Mouse (Mus musculus): Measurements from ENCODE around the gene Hoxb5. TPM values are rescaled to one million over a fixed set of nuclear protein-coding genes. Genes with fewer than 3 reads are reported as not detected.

The Hoxb5 gene
- polyA plus RNA-seq, 1 experiment from 2014 or later = 33.1 TPM

DNA sequence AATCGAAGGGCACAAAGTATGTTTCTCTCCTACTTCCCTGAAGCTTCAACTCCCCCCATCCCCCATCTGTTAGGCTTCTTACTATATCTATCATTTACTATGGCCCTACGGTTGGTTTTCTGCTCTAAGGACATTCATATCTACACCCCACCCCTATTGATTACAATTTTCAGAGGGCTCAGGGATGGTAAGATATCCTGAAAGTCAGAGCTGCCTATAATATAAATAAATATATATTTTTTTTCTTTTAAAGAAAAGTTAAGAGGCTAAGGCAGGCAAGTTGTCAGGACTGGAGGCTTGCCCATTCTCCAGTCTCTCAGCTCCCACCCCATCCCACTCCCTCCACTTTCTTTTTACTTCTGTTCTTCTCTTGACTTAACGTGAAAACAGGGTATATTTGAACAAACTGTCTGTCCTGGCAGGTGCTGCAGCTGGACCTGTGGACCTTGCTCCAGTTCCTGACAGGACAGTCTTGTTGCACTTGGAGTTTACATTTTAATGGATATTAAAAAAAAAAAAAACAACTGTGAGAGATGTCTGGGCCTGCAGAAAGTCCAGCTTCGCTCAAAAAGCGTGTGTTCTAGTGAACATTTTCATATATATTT, 43.9 kb downstream of the Hoxb5 start:
- 31% methylated on average over 5 of the region's 5 CpGs for WGBS
- no peaks in the 10 kb centered on the region for H3K9me3 ChIP-seq (ENCODE audit: control insufficient read depth, low read length)
- ATAC-seq (ENCODE audit: low FRiP score) (no peak), DNase-seq (ENCODE audit: low spot score) (peak; percentile 42)
- peak overlapping the region; percentile 79 for H3K4me2 ChIP-seq (replicated peaks; ENCODE audit: low read depth, low read length)
- H3K27ac ChIP-seq (ENCODE audit: low read depth, low read length) = peak overlapping the region; percentile 98
- peak overlapping the region; percentile 31; the same call in 1 of the 2 replicates for H3K9ac ChIP-seq (ENCODE audit: low read depth, low read length)
- peaks cover 73% of the 10 kb centered on the region for H3K27me3 ChIP-seq (ENCODE audit: control insufficient read depth, insufficient read depth, low read length)
- no peak overlapping the region for H3K4me3 ChIP-seq (ENCODE audit: low read depth, low read length)
- H3K4me1 ChIP-seq (replicated peaks; ENCODE audit: control insufficient read depth, insufficient read depth, low read length) = peaks cover 10% of the 10 kb centered on the region; the same call in 1 of the 2 replicates
- H3K36me3 ChIP-seq (ENCODE audit: control insufficient read depth, insufficient read depth, low read length) = no peaks in the 10 kb centered on the region

DNA sequence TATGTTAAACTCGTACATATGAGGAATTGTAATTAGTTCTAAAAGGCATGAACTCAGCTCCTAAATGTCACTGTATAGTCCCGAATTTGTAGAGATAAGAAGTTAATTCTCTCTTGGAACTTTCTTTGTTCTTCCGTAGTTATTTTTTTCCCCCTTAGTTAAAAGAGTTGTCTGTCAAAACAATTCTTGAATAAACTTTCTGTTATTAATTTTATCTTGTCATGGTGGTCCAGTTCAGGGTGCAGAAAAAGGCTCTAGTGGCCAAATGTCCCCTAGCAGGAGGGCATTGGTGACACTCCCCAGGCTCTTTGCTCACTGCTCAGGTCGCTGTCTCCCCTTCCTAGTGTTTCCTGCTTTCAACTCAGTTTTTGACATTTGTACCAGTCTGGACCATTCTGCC, 44.6 kb downstream of the Hoxb5 start:
- WGBS = 5% methylated on average over 4 of the region's 4 CpGs
- H3K9ac ChIP-seq (ENCODE audit: low read depth, low read length) = peak overlapping the region; percentile 67; the same call in 1 of the 2 replicates

DNA sequence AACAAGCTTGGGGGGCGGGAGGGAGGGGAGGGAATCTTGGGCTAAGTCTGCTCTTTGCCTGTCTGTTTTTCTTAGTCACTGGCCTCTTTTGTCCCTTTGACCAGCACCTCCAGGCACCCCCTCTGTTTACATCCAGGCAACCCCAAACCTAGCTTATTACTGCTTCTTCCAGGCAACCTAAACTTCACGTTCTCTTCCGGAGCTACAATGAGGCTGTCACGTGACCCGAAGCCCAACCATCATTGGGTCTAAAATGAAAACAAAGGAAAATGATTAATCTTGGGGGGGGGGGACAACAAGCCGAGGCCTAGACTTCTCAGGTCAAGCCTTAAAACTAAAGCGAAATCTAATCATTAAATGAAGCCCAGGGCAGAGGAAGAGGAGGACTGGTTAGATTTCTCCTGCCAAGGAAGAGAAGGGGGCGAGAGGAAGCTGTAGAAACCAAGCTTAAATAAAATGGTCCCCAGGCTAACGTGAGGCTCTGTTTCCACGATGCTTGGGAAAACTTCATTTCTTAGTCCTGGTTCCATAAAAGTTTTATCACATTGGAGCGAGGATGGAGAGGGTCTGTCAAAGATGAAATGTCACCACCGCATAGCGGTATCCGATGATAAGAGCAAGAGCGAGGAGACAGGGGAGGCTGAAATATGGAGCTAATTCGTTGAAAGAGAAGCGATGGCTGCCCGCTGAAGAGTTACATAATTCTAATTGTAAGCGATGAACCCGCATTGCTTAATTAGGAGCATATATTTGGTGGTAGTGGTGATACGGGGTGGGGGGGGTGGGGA, 45.2 kb downstream of the Hoxb5 start:
- Histone ChIP-seq H3K4me3 (ENCODE audit: low read depth, low read length) (peak overlapping the region; percentile 39), H3K4me1 (replicated peaks; ENCODE audit: control insufficient read depth, insufficient read depth, low read length) (peaks cover 10% of the 10 kb centered on the region; the same call in 1 of the 2 replicates), H3K36me3 (ENCODE audit: control insufficient read depth, insufficient read depth, low read length) (no peaks in the 10 kb centered on the region), H3K9me3 (ENCODE audit: control insufficient read depth, low read length) (no peaks in the 10 kb centered on the region), H3K27ac (ENCODE audit: low read depth, low read length) (peak overlapping the region; percentile 98), H3K4me2 (replicated peaks; ENCODE audit: low read depth, low read length) (peak overlapping the region; percentile 50), H3K9ac (ENCODE audit: low read depth, low read length) (peak overlapping the region; percentile 67), H3K27me3 (ENCODE audit: control insufficient read depth, insufficient read depth, low read length) (peaks cover 67% of the 10 kb centered on the region)
- WGBS = 4% methylated on average over 21 of the region's 21 CpGs
- DNase-seq (ENCODE audit: low spot score) (peak; percentile 74), ATAC-seq (ENCODE audit: low FRiP score) (no peak)

More for the DNA sequence above, 44.6 kb downstream of the Hoxb5 start:
- Histone ChIP-seq H3K4me3 (ENCODE audit: low read depth, low read length) (peak overlapping the region; percentile 39), H3K27ac (ENCODE audit: low read depth, low read length) (peak overlapping the region; percentile 98), H3K4me2 (replicated peaks; ENCODE audit: low read depth, low read length) (peak overlapping the region; percentile 50), H3K36me3 (ENCODE audit: control insufficient read depth, insufficient read depth, low read length) (no peaks in the 10 kb centered on the region), H3K9me3 (ENCODE audit: control insufficient read depth, low read length) (no peaks in the 10 kb centered on the region), H3K4me1 (replicated peaks; ENCODE audit: control insufficient read depth, insufficient read depth, low read length) (peaks cover 10% of the 10 kb centered on the region; the same call in 1 of the 2 replicates), H3K27me3 (ENCODE audit: control insufficient read depth, insufficient read depth, low read length) (peaks cover 69% of the 10 kb centered on the region)
- ATAC-seq (ENCODE audit: low FRiP score) (no peak), DNase-seq (ENCODE audit: low spot score) (no peak)

DNA sequence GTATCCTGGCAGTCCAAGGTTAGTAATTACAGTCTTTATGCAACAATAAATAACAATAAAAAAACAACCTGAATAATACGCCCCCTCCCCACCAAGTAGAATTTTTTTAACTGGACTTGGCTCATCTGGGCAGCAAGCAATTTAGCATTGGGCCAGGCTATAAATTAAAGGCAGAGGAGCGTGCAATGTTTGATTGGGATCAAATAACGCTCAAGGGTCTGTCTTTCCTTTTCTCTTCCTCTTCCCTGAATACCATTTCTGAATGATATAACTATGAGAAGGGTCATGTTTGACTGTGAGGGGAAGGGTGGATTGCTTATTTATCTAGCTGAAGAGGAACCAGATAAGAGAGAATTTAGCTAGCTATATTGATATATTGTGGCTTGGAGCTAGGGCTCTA, 45.9 kb downstream of the Hoxb5 start:
- ATAC-seq (ENCODE audit: low FRiP score) (no peak), DNase-seq (ENCODE audit: low spot score) (peak; percentile 37)
- Histone ChIP-seq H3K9ac (ENCODE audit: low read depth, low read length) (peak overlapping the region; percentile 67), H3K4me2 (replicated peaks; ENCODE audit: low read depth, low read length) (peak overlapping the region; percentile 50), H3K27me3 (ENCODE audit: control insufficient read depth, insufficient read depth, low read length) (peaks cover 63% of the 10 kb centered on the region), H3K4me1 (replicated peaks; ENCODE audit: control insufficient read depth, insufficient read depth, low read length) (peaks cover 10% of the 10 kb centered on the region; the same call in 1 of the 2 replicates), H3K9me3 (ENCODE audit: control insufficient read depth, low read length) (no peaks in the 10 kb centered on the region), H3K4me3 (ENCODE audit: low read depth, low read length) (peak overlapping the region; percentile 39), H3K27ac (ENCODE audit: low read depth, low read length) (peak overlapping the region; percentile 98), H3K36me3 (ENCODE audit: control insufficient read depth, insufficient read depth, low read length) (no peaks in the 10 kb centered on the region)
- 14% methylated on average over 3 of the region's 3 CpGs for WGBS

DNA sequence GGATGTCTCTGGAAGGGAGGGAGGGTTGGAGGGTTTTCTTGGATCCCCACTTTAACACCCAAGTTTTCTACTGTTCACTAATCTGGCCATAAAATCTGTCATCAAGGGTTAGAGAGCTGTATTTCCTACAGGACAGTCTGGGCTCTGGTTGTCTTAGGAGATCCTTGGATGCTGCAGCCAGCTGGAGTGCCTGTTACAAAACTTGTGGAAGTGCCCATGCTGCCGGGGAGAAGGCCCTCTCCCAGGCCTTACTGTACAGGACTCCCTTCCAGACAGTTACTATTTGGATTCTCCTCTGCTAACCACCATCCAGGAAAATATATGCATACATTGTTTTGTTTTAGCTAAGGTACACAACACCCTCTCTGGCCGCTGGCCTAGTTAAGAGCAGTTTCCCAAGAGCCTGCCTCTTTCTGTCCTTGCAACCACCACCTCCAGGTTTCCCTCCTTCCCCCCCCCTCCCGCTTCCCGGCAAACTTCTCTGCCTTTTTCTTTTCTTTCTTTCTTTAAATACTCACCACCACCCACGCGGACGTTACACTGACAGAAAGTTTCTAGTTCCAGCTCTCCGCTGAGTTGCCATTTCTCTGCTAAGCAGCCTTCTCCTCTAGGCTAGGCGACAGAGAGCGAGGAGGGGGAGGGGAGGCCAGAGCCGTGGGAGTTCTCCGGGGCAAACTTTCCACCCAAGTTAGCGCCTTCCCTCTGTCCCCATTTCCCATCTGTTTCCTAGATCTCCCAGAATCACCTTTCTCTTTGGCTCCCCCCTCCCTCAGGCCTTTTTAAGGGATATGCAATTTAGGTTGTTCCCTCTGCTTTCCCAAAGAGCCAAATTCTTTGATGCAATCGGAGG, 46.6 kb downstream of the Hoxb5 start:
- Histone ChIP-seq H3K27ac (ENCODE audit: low read depth, low read length) (peak overlapping the region; percentile 98), H3K27me3 (ENCODE audit: control insufficient read depth, insufficient read depth, low read length) (peaks cover 56% of the 10 kb centered on the region), H3K9ac (ENCODE audit: low read depth, low read length) (peak overlapping the region; percentile 67), H3K4me3 (ENCODE audit: low read depth, low read length) (peak overlapping the region; percentile 39), H3K36me3 (ENCODE audit: control insufficient read depth, insufficient read depth, low read length) (no peaks in the 10 kb centered on the region), H3K9me3 (ENCODE audit: control insufficient read depth, low read length) (no peaks in the 10 kb centered on the region), H3K4me2 (replicated peaks; ENCODE audit: low read depth, low read length) (peak overlapping the region; percentile 50), H3K4me1 (replicated peaks; ENCODE audit: control insufficient read depth, insufficient read depth, low read length) (peaks cover 10% of the 10 kb centered on the region; the same call in 1 of the 2 replicates)
- ATAC-seq (ENCODE audit: low FRiP score) (0 out of 2 replicates have a peak, but pooled peaks have one; percentile 22), DNase-seq (ENCODE audit: low spot score) (peak; percentile 78)
- WGBS = 1% methylated on average over 13 of the region's 14 CpGs

DNA sequence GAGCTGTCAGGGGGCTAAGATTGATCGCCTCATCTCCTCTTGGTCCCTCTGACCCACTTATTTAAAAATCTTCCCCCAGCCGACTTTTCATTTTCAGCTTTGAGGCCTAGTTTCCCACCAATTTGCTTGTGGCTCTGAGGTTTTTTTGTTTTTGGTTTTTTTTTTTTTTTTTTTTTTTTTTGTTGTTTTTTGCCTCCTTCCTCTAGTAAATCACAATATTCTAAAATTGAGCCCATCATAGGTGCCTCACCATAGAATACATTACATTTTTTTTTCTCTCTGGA, 47.1 kb downstream of the Hoxb5 start, which contains the start of gene Hoxb2:
Gene Hoxb2 (plus strand): TSS at position 185 of the 284 bp plus-strand sequence.
- peak within 1 kb of the TSS; percentile 98 for H3K27ac ChIP-seq (ENCODE audit: low read depth, low read length)
- peak within 1 kb of the TSS; percentile 50 for H3K4me2 ChIP-seq (replicated peaks; ENCODE audit: low read depth, low read length)
- no peaks in the 10 kb centered on the region for H3K9me3 ChIP-seq (ENCODE audit: control insufficient read depth, low read length)
- H3K27me3 ChIP-seq (ENCODE audit: control insufficient read depth, insufficient read depth, low read length) = peaks cover 57% of the 10 kb centered on the region
- H3K4me1 ChIP-seq (replicated peaks; ENCODE audit: control insufficient read depth, insufficient read depth, low read length) = peaks cover 10% of the 10 kb centered on the region; the same call in 1 of the 2 replicates
- peak within 1 kb of the TSS; percentile 72 for H3K4me3 ChIP-seq (ENCODE audit: low read depth, low read length)
- no peak for ATAC-seq (ENCODE audit: low FRiP score)
- 2% methylated on average over 2 of the region's 2 CpGs for WGBS
- peak within 1 kb of the TSS; percentile 98 for H3K9ac ChIP-seq (ENCODE audit: low read depth, low read length)
- H3K36me3 ChIP-seq (ENCODE audit: control insufficient read depth, insufficient read depth, low read length) = no peaks in the 10 kb centered on the region
- DNase-seq (ENCODE audit: low spot score) = no peak

DNA sequence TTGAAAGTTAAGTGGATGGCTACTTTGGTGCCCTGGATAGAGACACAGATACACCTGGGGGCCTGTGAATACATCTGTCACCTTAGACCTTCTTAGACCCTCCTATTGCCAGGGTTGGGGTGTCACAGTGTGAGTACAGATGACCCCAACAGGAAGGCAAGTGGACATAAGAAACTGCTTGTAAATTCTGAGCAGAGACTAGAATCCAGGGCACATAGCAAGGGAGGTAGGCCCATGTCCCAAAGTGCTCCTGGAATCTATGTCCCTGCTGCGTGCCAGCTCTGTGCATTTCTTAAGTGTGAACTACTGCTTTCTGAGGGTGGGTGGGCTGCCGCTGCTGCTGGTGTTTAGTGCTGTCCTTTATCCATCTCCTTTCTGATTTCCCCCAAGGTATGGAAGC, 47.7 kb downstream of the Hoxb5 start:
- Histone ChIP-seq H3K4me1 (replicated peaks; ENCODE audit: control insufficient read depth, insufficient read depth, low read length) (peaks cover 10% of the 10 kb centered on the region; the same call in 1 of the 2 replicates), H3K9me3 (ENCODE audit: control insufficient read depth, low read length) (no peaks in the 10 kb centered on the region), H3K36me3 (ENCODE audit: control insufficient read depth, insufficient read depth, low read length) (no peaks in the 10 kb centered on the region), H3K27ac (ENCODE audit: low read depth, low read length) (peak overlapping the region; percentile 98), H3K4me2 (replicated peaks; ENCODE audit: low read depth, low read length) (peak overlapping the region; percentile 42), H3K27me3 (ENCODE audit: control insufficient read depth, insufficient read depth, low read length) (peaks cover 53% of the 10 kb centered on the region), H3K9ac (ENCODE audit: low read depth, low read length) (peak overlapping the region; percentile 98), H3K4me3 (ENCODE audit: low read depth, low read length) (peak overlapping the region; percentile 72)
- DNase-seq (ENCODE audit: low spot score) (peak; percentile 59), ATAC-seq (ENCODE audit: low FRiP score) (no peak)
- 0% methylated on average over 2 of the region's 2 CpGs for WGBS

DNA sequence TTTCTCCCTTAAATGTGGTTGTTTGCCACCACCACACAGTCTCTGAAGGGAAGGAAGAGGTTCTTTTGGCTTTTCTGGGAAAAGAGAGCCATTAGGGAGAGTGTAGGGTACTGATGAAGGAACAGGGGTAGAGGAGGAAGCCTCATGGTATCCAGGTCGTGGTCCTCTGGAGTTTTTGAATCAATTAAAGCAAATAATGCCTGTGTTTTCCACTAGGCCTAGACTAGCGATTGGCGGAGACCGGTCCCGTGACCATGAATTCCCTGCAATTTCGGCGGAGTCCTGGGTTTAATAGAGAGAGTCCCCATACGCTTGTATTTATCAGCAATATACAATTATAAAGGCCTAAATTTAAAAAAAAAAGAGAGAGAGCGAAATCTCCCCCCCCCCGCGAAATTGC, 48.2 kb downstream of the Hoxb5 start:
- Histone ChIP-seq H3K27ac (ENCODE audit: low read depth, low read length) (peak overlapping the region; percentile 98), H3K9ac (ENCODE audit: low read depth, low read length) (peak overlapping the region; percentile 98), H3K4me3 (ENCODE audit: low read depth, low read length) (peak overlapping the region; percentile 72), H3K4me2 (replicated peaks; ENCODE audit: low read depth, low read length) (peak overlapping the region; percentile 42), H3K36me3 (ENCODE audit: control insufficient read depth, insufficient read depth, low read length) (no peaks in the 10 kb centered on the region), H3K4me1 (replicated peaks; ENCODE audit: control insufficient read depth, insufficient read depth, low read length) (peaks cover 7% of the 10 kb centered on the region; the same call in 1 of the 2 replicates), H3K27me3 (ENCODE audit: control insufficient read depth, insufficient read depth, low read length) (peaks cover 51% of the 10 kb centered on the region), H3K9me3 (ENCODE audit: control insufficient read depth, low read length) (no peaks in the 10 kb centered on the region)
- peak; percentile 77 for DNase-seq (ENCODE audit: low spot score)
- 2% methylated on average over 11 of the region's 11 CpGs for WGBS
- ATAC-seq (ENCODE audit: low FRiP score) = no peak

All from hindbrain, embryonic 11.5 days (tissue).